Comparison of ENCODE assay signal across 7 mouse cellular contexts in the genomic region with DNA sequence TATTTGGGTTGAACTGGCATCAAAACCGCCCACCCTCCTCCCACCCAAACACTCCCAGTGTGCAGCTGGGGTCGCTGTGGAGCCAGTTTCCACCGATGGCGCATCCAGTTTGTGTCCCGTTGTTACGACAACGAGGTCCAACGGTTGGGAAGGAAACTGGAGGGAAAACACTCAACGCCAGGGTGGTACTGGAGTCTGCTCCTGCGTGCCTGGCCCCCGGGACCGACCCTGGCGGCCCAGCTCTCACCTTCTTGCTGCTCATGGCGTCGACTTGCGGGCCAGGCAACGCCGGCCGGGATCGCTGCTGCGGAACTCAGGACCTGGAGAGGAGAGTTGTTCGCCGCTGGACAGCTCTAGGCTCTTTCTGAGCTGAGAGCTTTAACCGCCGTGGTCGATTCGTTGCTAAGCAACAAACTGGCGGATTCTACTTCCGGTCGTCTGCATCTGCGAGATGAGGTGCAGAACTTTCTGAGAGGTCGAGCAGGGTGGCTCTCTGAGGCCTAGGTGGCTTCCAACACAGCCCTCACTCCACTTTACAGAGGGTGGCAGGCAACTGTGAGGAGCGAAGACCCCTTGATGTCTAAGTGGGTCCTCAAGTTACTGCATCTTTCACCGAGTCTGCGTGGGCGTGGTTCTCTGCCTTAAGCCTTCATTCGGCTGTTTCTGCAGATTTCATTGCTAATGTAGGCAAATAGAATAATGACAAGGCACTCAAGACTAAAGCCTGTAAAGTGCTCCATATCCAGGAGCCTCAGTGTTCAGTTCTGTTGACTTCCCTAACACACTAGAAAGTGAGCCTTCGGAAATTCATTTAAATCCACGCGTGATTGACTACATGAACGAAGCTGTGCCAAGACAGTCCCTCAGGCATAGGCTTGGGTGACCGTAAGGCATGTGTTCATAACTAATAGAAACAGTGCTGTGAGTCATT. TPM values are rescaled to one million over a fixed set of nuclear protein-coding genes. Genes with fewer than 3 reads are reported as not detected.
A peak's percentile ranks its signal among the peaks of the same experiment; 100 is the strongest.
DNase-seq lines count a peak whose midpoint lies in the region; ATAC-seq and TF ChIP-seq lines count a peak whose summit lies in the region.

A gene (minus strand): TSS at position 354 of the 931 bp plus-strand sequence.

- ATAC-seq in activated CD4-positive, CD25-positive, alpha-beta regulatory T cell, adult 4 months = peak; percentile 80
- ATAC-seq in frontal cortex, adult (ENCODE audit: low TSS enrichment) = peak; percentile 89
- ATAC-seq in hindbrain, embryonic 16.5 days = peak; percentile 94

- H3K27me3 ChIP-seq in cerebellum, adult 2 months (ENCODE audit: control insufficient read depth, insufficient read depth, low read length) = no peaks in the 10 kb centered on the region
- no peaks in the 10 kb centered on the region for H3K27me3 ChIP-seq in hindbrain, embryonic 16.5 days (replicated peaks; ENCODE audit: control insufficient read depth, insufficient read depth, low read length)

- peak within 1 kb of the TSS; percentile 90 for H3K4me2 ChIP-seq in hindbrain, embryonic 16.5 days (ENCODE audit: low read length)

- H3K27ac ChIP-seq in cerebellum, adult 2 months (ENCODE audit: insufficient read depth, low read length) = no peak within 1 kb of the TSS
- H3K27ac ChIP-seq in hindbrain, embryonic 16.5 days (ENCODE audit: low read depth, low read length) = peak within 1 kb of the TSS; percentile 88

- 0 out of 2 replicates have a peak, but pooled peaks have one; percentile 9 for TF ChIP-seq CTCF in cerebellum, adult 2 months (IDR thresholded peaks at IDR 0.05; ENCODE audit: borderline replicate concordance, insufficient read depth, low read depth, low read length)

- intact Hi-C loops in left cerebral cortex, postnatal 14 days (cut with DNase I) = no loop called here

- H3K36me3 ChIP-seq in hindbrain, embryonic 16.5 days (ENCODE audit: control insufficient read depth, insufficient read depth, low read length) = no peaks in the 10 kb centered on the region

- H3K9me3 ChIP-seq in hindbrain, embryonic 16.5 days (ENCODE audit: control insufficient read depth, low read length) = no peaks in the 10 kb centered on the region

- peak within 1 kb of the TSS; percentile 46 for H3K4me3 ChIP-seq in cerebellum, adult 2 months (replicated peaks; ENCODE audit: insufficient read depth, low read depth, low read length)
- H3K4me3 ChIP-seq in hindbrain, embryonic 16.5 days (ENCODE audit: low read length) = peak within 1 kb of the TSS; percentile 71

- H3K4me1 ChIP-seq in cerebellum, adult 2 months (ENCODE audit: control insufficient read depth, insufficient read depth, low read length) = no peaks in the 10 kb centered on the region
- H3K4me1 ChIP-seq in hindbrain, embryonic 16.5 days (ENCODE audit: control insufficient read depth, insufficient read depth, low read depth, low read length) = peaks cover 4% of the 10 kb centered on the region

- WGBS in cerebellum, adult 2 months = 6% methylated on average over 42 of the region's 42 CpGs
- WGBS in hindbrain, embryonic 16.5 days = 12% methylated on average over 42 of the region's 42 CpGs

- DNase-seq in cerebellum, adult 2 months = peak; percentile 20 to 23
- DNase-seq in left cerebral cortex, postnatal 14 days (ENCODE audit: low spot score in 2 of 2) = peak; percentile 63 to 67
- peak; percentile 86 for DNase-seq in mesoderm, embryonic 11.5 days (ENCODE audit: low read depth, low spot score)
- peak; percentile 73 for DNase-seq in right cerebral cortex, postnatal 4 days

- peak within 1 kb of the TSS; percentile 72 for H3K9ac ChIP-seq in hindbrain, embryonic 16.5 days (ENCODE audit: low read depth, low read length)

- no peak for TF ChIP-seq POLR2A in cerebellum, adult 2 months (IDR thresholded peaks at IDR 0.05; ENCODE audit: borderline replicate concordance, insufficient read depth, low read length)

RNA-seq across cellular contexts. Expression of the gene that starts here (rescaled TPM):
- 1 to 10 TPM; 1.4 to 2.5 TPM for polyA plus RNA-seq in activated CD4-positive, CD25-positive, alpha-beta regulatory T cell, adult 4 months (2017; shearing (Covaris generic))
- polyA plus RNA-seq in cerebellum, adult 2 months (2012; rRNA removed) = 1.5 and 1.8 TPM in 2 replicates
- polyA plus RNA-seq in hindbrain, embryonic 16.5 days (2015; fragmentation: Nextera tagmentation; extraction: Ambion mirVana) = 9.1 and 10.0 TPM in 2 replicates
- total RNA-seq in left cerebral cortex, postnatal 14 days (2021) = 1 to 10 TPM; 5.2 to 5.6 TPM

Comparison
In these comparisons a context has a peak if more than half of its experiments do, and no peak if none do; other contexts are left out.
1. DNase-seq: peak in every context shown above with its lines; median percentile 86 in mesoderm, embryonic 11.5 days; 73 in right cerebral cortex, postnatal 4 days; 65 in left cerebral cortex, postnatal 14 days; 22 in cerebellum, adult 2 months.